Mouse (Mus musculus): ENCODE data around the gene Zfp975.
"Not testable (repeated sequence)": the region's sequence is repeated elsewhere in the genome, so short reads cannot be mapped to it uniquely, and the experiment has no call there.

GRCm38 (mm10) chr7:42693251-42693650 is 709 bp upstream of the Zfp975 start:
- TF ChIP-seq CTCF (conservative IDR thresholded peaks at IDR 0.05; ENCODE audit: low read length); NANOG (IDR thresholded peaks at IDR 0.05; ENCODE audit: borderline replicate concordance, low read length): not testable (repeated sequence)
